Mouse (Mus musculus) liver, embryonic 14.5 days (tissue): ENCODE measurements at regions not wholly inside any gene's neighbourhood (a gene's known extent, or its start where the extent isn't known, plus 50 kb on each side); places are given as distances from the start of the nearest gene placed in this dataset.

Experiments
- CTCF ChIP-seq: IDR thresholded peaks from 2 replicates; pipeline ENCODE4 v1.5.1; 2016; ENCODE audit warnings: antibody characterized with exemption, low read depth, control low read depth
- EP300 ChIP-seq: IDR thresholded peaks from 2 replicates; pipeline ENCODE4 v1.6.1; 2016; ENCODE audit warnings: antibody characterized with exemption, low read depth

- TF ChIP-seq CTCF (no peak), EP300 (no peak)
These were observed 77.8 kb upstream of the Chchd3 start for GRCm38 (mm10) chr6:33137823-33138222.
